Mouse (Mus musculus): ENCODE measurements around the gene Atrnl1. TPM values are rescaled to one million over a fixed set of nuclear protein-coding genes. Genes with fewer than 3 reads are reported as not detected.

Gene Atrnl1
- polyA plus RNA-seq, 1 experiment, result 12.3 TPM

DNA sequence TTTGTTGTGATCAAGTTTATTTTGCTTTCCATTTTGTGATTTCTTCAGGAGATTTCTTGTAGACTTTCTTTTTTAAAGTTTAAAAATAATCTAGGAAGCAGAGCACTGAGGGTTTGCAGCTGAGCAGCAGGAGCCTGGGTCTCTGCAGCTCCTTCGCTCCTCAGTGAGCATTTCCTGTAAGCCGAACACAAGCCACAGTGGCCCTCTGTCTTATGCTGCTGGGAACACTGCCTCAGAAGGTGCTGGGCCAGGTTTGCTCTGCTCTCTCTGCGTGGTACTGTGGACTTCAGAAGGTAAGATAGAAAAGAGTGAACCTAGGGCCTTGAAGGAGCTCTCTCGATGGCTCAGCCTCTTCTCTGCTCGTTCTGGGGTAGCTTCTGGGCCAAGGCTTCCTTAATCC, 407.9 kb downstream of the Atrnl1 start:
- Histone ChIP-seq H3K36me3 (ENCODE audit: control insufficient read depth, insufficient read depth, low read length, poor library complexity, severe bottlenecking) (no peaks in the 10 kb centered on the region), H3K4me3 (ENCODE audit: low read depth, low read length) (no peak overlapping the region), H3K4me1 (ENCODE audit: control insufficient read depth, insufficient read depth, low read length) (no peaks in the 10 kb centered on the region), H3K27me3 (ENCODE audit: control insufficient read depth, insufficient read depth, low read length, poor library complexity, severe bottlenecking) (no peaks in the 10 kb centered on the region), H3K9ac (ENCODE audit: low read depth, poor library complexity, severe bottlenecking) (no peak overlapping the region), H3K27ac (ENCODE audit: insufficient read depth, low read length) (no peak overlapping the region), H3K9me3 (replicated peaks; ENCODE audit: control insufficient read depth, insufficient read depth, low read length, poor library complexity, severe bottlenecking) (no peaks in the 10 kb centered on the region)
- TF ChIP-seq POLR2A (IDR thresholded peaks at IDR 0.05; ENCODE audit: insufficient read depth, low read length) (no peak), CTCF (IDR thresholded peaks at IDR 0.05; ENCODE audit: low read depth, low read length) (no peak), EP300 (IDR thresholded peaks at IDR 0.05; ENCODE audit: insufficient read depth, low read depth, low read length) (no peak)

DNA sequence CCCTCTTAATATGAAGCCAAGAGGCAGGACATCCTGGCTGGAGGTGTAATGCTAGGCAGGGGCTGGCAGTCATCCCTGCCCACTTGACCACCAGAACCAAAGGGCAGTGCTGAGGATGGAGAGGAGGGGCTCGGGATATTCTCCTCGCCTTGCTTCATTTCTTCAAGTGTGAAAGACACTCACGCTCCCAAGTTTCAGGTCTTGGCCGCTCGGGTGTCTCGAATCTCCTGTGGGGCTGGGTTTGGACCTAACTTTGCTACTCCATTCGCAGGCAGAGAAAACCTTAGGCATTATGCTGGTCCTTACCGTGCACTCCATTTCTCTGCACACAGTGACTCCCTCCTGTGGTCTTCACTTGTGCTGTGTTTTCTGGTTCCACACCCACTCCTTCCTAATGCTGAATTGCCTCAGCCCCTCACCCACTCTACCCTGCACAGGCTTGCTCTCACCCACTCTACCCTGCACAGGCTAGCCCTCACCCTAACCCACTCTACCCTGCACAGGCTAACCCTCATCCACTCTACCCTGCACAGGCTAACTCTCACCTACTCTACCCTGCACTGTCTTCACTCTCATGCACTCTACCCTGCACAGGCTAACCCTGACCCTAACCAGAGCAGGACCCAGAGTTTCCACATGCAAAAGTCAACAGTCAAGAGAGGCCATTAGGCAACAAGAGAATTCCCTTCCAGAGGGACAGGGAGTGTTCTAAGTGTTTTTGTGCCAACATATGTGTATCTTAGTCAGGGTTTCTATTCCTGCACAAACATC, 410.9 kb downstream of the Atrnl1 start:
- TF ChIP-seq POLR2A (IDR thresholded peaks at IDR 0.05; ENCODE audit: insufficient read depth, low read length) (no peak), EP300 (IDR thresholded peaks at IDR 0.05; ENCODE audit: insufficient read depth, low read depth, low read length) (no peak), CTCF (IDR thresholded peaks at IDR 0.05; ENCODE audit: low read depth, low read length) (no peak)
- no peak overlapping the region for H3K27ac ChIP-seq (ENCODE audit: insufficient read depth, low read length)
- H3K4me1 ChIP-seq (ENCODE audit: control insufficient read depth, insufficient read depth, low read length), result no peaks in the 10 kb centered on the region
- no peaks in the 10 kb centered on the region for H3K27me3 ChIP-seq (ENCODE audit: control insufficient read depth, insufficient read depth, low read length, poor library complexity, severe bottlenecking)
- H3K9me3 ChIP-seq (replicated peaks; ENCODE audit: control insufficient read depth, insufficient read depth, low read length, poor library complexity, severe bottlenecking), result no peaks in the 10 kb centered on the region
- H3K9ac ChIP-seq (ENCODE audit: low read depth, poor library complexity, severe bottlenecking), result no peak overlapping the region
- H3K4me3 ChIP-seq (ENCODE audit: low read depth, low read length), result no peak overlapping the region
- H3K36me3 ChIP-seq (ENCODE audit: control insufficient read depth, insufficient read depth, low read length, poor library complexity, severe bottlenecking), result no peaks in the 10 kb centered on the region

DNA sequence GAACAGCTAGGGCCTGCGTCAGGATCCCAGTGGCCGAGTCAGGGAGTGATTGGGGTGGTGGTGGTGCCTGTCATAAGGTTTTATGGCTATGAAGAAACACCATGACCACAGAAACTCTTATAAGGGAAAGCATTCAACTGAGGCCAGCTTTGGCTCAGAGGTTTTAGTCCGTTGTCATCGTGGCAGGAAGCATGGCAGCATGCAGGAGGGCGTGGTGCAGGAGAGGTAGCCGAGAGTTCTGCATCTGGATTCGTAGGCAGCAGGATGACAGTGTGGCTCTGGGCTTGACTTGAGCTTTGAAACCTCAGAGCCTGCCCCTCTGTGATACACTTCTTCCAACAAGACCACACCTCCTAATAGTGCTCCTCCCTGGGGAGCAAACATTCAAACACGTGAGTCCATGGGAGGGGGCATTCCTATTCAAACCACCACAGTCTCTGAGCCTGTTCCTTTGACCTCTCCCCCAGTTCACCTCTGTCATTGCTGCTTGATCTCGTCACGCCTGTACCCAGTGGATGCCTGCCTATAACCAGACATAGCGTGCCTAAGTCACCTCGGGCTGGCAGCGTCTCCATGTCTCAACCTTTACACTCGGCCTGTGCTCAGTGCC, 412.5 kb downstream of the Atrnl1 start:
- Histone ChIP-seq H3K27me3 (ENCODE audit: control insufficient read depth, insufficient read depth, low read length, poor library complexity, severe bottlenecking) (no peaks in the 10 kb centered on the region), H3K4me1 (ENCODE audit: control insufficient read depth, insufficient read depth, low read length) (no peaks in the 10 kb centered on the region), H3K9ac (ENCODE audit: low read depth, poor library complexity, severe bottlenecking) (no peak overlapping the region), H3K27ac (ENCODE audit: insufficient read depth, low read length) (no peak overlapping the region), H3K36me3 (ENCODE audit: control insufficient read depth, insufficient read depth, low read length, poor library complexity, severe bottlenecking) (no peaks in the 10 kb centered on the region), H3K4me3 (ENCODE audit: low read depth, low read length) (no peak overlapping the region), H3K9me3 (replicated peaks; ENCODE audit: control insufficient read depth, insufficient read depth, low read length, poor library complexity, severe bottlenecking) (no peaks in the 10 kb centered on the region)
- TF ChIP-seq EP300 (IDR thresholded peaks at IDR 0.05; ENCODE audit: insufficient read depth, low read depth, low read length) (no peak), POLR2A (IDR thresholded peaks at IDR 0.05; ENCODE audit: insufficient read depth, low read length) (no peak), CTCF (IDR thresholded peaks at IDR 0.05; ENCODE audit: low read depth, low read length) (no peak)

DNA sequence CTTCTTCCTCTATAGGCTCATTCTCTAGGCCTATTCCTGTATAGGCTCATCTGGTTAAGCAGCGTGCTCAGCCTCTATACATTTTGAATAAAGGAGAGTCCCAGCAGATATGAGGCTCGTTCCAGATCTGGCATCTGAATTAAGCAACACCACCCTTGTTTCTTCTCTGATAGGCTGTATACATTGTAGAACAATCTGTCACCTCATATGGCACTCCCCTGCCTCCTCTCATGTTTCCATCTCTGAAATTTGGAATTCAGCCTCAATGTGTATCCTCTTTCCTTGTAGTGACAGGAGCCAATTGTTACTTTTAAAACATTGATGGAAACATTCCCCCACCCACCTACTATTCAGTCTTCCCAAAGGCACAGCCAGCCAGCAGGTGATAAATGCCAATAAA, 414.2 kb downstream of the Atrnl1 start:
- Histone ChIP-seq H3K9ac (ENCODE audit: low read depth, poor library complexity, severe bottlenecking) (no peak overlapping the region), H3K4me3 (ENCODE audit: low read depth, low read length) (no peak overlapping the region), H3K27ac (ENCODE audit: insufficient read depth, low read length) (no peak overlapping the region), H3K4me1 (ENCODE audit: control insufficient read depth, insufficient read depth, low read length) (no peaks in the 10 kb centered on the region), H3K9me3 (replicated peaks; ENCODE audit: control insufficient read depth, insufficient read depth, low read length, poor library complexity, severe bottlenecking) (no peaks in the 10 kb centered on the region), H3K27me3 (ENCODE audit: control insufficient read depth, insufficient read depth, low read length, poor library complexity, severe bottlenecking) (no peaks in the 10 kb centered on the region), H3K36me3 (ENCODE audit: control insufficient read depth, insufficient read depth, low read length, poor library complexity, severe bottlenecking) (no peaks in the 10 kb centered on the region)
- TF ChIP-seq CTCF (IDR thresholded peaks at IDR 0.05; ENCODE audit: low read depth, low read length) (no peak), EP300 (IDR thresholded peaks at IDR 0.05; ENCODE audit: insufficient read depth, low read depth, low read length) (no peak), POLR2A (IDR thresholded peaks at IDR 0.05; ENCODE audit: insufficient read depth, low read length) (no peak)

DNA sequence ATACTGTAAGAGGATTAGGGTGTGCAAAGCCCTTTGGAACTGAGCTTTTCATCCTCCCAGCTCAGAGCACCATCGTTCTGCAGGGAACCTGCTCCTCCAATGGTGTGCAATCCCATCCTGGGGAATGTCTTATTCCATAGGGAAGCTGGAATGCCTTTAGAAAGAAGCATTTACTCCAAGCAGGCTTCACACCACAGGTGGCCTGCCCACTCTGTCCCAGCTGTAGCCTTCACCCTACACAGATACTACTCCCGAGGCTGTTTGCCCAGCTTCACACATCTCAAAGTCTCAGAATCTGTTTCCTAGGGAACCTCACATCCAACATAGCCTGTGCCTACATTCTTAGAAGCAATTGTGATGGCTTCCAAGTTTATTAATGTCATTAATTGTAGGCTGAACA, 418.8 kb downstream of the Atrnl1 start:
- Histone ChIP-seq H3K27me3 (ENCODE audit: control insufficient read depth, insufficient read depth, low read length, poor library complexity, severe bottlenecking) (no peaks in the 10 kb centered on the region), H3K9ac (ENCODE audit: low read depth, poor library complexity, severe bottlenecking) (no peak overlapping the region), H3K9me3 (replicated peaks; ENCODE audit: control insufficient read depth, insufficient read depth, low read length, poor library complexity, severe bottlenecking) (no peaks in the 10 kb centered on the region), H3K4me1 (ENCODE audit: control insufficient read depth, insufficient read depth, low read length) (no peaks in the 10 kb centered on the region), H3K36me3 (ENCODE audit: control insufficient read depth, insufficient read depth, low read length, poor library complexity, severe bottlenecking) (no peaks in the 10 kb centered on the region), H3K27ac (ENCODE audit: insufficient read depth, low read length) (no peak overlapping the region), H3K4me3 (ENCODE audit: low read depth, low read length) (no peak overlapping the region)
- TF ChIP-seq EP300 (IDR thresholded peaks at IDR 0.05; ENCODE audit: insufficient read depth, low read depth, low read length) (no peak), POLR2A (IDR thresholded peaks at IDR 0.05; ENCODE audit: insufficient read depth, low read length) (no peak), CTCF (IDR thresholded peaks at IDR 0.05; ENCODE audit: low read depth, low read length) (no peak)

DNA sequence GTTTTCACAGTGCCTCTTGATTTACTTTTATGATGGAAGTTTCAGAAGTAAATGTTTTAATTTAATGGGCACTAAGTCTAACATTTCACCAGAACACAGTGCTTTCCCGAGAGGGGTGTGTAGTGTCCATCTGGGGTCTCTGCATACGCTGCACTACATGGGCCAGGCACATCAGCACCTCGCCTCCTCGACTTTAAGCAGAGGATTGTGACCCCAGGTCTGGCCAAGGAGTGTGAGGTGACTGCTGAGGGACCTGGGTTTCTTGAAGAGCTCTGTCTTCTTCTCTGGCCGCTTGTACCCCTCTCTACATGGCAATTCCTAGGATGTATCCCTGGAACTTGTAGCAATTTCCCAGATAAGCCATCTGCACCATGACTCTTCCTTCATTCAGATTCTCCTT, 422.4 kb downstream of the Atrnl1 start:
- Histone ChIP-seq H3K27me3 (ENCODE audit: control insufficient read depth, insufficient read depth, low read length, poor library complexity, severe bottlenecking) (no peaks in the 10 kb centered on the region), H3K9ac (ENCODE audit: low read depth, poor library complexity, severe bottlenecking) (no peak overlapping the region), H3K27ac (ENCODE audit: insufficient read depth, low read length) (no peak overlapping the region), H3K4me1 (ENCODE audit: control insufficient read depth, insufficient read depth, low read length) (no peaks in the 10 kb centered on the region), H3K4me3 (ENCODE audit: low read depth, low read length) (no peak overlapping the region), H3K36me3 (ENCODE audit: control insufficient read depth, insufficient read depth, low read length, poor library complexity, severe bottlenecking) (no peaks in the 10 kb centered on the region), H3K9me3 (replicated peaks; ENCODE audit: control insufficient read depth, insufficient read depth, low read length, poor library complexity, severe bottlenecking) (no peaks in the 10 kb centered on the region)
- TF ChIP-seq POLR2A (IDR thresholded peaks at IDR 0.05; ENCODE audit: insufficient read depth, low read length), result no peak
- no peak for TF ChIP-seq CTCF (IDR thresholded peaks at IDR 0.05; ENCODE audit: low read depth, low read length)
